Mouse (Mus musculus) heart, embryonic 14.5 days (tissue): ENCODE data around the gene Hfe. TPM values are rescaled to one million over a fixed set of nuclear protein-coding genes. Genes with fewer than 3 reads are reported as not detected.
"Not testable (repeated sequence)": the region's sequence is repeated elsewhere in the genome, so short reads cannot be mapped to it uniquely, and the experiment has no call there.

Source experiments
- ATAC-seq: fragments of 200-750 bp; cut with Nextera tagmentation; 2 replicates; pipeline ENCODE4 v1.8.0; 2017; ENCODE audit warnings: low read depth, moderate TSS enrichment; ENCODE audit not compliant: insufficient number of reproducible peaks, insufficient read depth, low FRiP score
- H3K27ac ChIP-seq, 2 experiments: fragments of 200-500 bp in 1 of 2; fragments of 300-500 bp in 1 of 2; sonication (generic) in 1 of 2; replicated peaks in 1 of 2; 2 replicates each; pipeline ENCODE4 v1.5.1; 2012 to 2014; ENCODE audit warnings: low read depth in 2 of 2, low read length in 2 of 2, control low read depth in 1 of 2, mild to moderate bottlenecking in 1 of 2, mixed read lengths in 1 of 2; ENCODE audit not compliant: control insufficient read depth in 1 of 2, insufficient read depth in 1 of 2
- H3K27me3 ChIP-seq: fragments of 300-500 bp; sonication (generic); 2 replicates; pipeline ENCODE4 v1.6.1; 2014; ENCODE audit warnings: mild to moderate bottlenecking, low read length, control low read depth; ENCODE audit not compliant: control insufficient read depth, insufficient read depth
- H3K36me3 ChIP-seq: fragments of 300-500 bp; sonication (generic); 2 replicates; pipeline ENCODE4 v1.6.1; 2014; ENCODE audit warnings: mild to moderate bottlenecking, control low read depth, low read length, mixed read lengths; ENCODE audit not compliant: control insufficient read depth, insufficient read depth
- H3K4me1 ChIP-seq, 2 experiments: fragments of 200-500 bp in 1 of 2; fragments of 300-500 bp in 1 of 2; sonication (generic) in 1 of 2; 2 replicates each; pipeline ENCODE4 v1.6.1; 2012 to 2014; ENCODE audit warnings: low read length in 2 of 2, control low read depth in 1 of 2, mixed read lengths in 1 of 2; ENCODE audit not compliant: control insufficient read depth in 2 of 2, insufficient read depth in 2 of 2
- H3K4me2 ChIP-seq: fragments of 300-500 bp; sonication (generic); 2 replicates; pipeline ENCODE4 v1.6.1; 2014; ENCODE audit warnings: mild to moderate bottlenecking, low read length
- H3K4me3 ChIP-seq, 2 experiments: fragments of 200-500 bp in 1 of 2; fragments of 300-500 bp in 1 of 2; sonication (generic) in 1 of 2; 2 replicates each; pipeline ENCODE4 v1.5.1; 2012 to 2014; ENCODE audit warnings: low read length in 2 of 2, mild to moderate bottlenecking in 2 of 2, control low read depth in 1 of 2, low read depth in 1 of 2, moderate library complexity in 1 of 2; ENCODE audit not compliant: control insufficient read depth in 1 of 2, insufficient read depth in 1 of 2
- H3K9ac ChIP-seq: fragments of 300-500 bp; sonication (generic); 2 replicates; pipeline ENCODE4 v1.6.1; 2014; ENCODE audit warnings: mild to moderate bottlenecking, low read length
- H3K9me3 ChIP-seq: fragments of 300-500 bp; sonication (generic); 2 replicates; pipeline ENCODE4 v1.6.1; 2016; ENCODE audit warnings: low read length, control low read depth; ENCODE audit not compliant: control insufficient read depth
- WGBS: fragments of 180-500 bp; shearing (Covaris S2); extraction: QIAGEN DNeasy Blood & Tissue Kit; methylation state at CpG from one replicate; pipeline ENCODE4 v1.1.7; 2014; 5-methylcytosine and 5-hydroxymethylcytosine counted together
- polyA plus RNA-seq: library from polyadenylated mRNA; unstranded; fragments of >200 nt; fragmentation: Nextera tagmentation; extraction: Ambion mirVana; gene quantifications from 2 replicates; pipeline ENCODE4 v1.2.1, GENCODE M21; 2014

Gene Hfe
- polyA plus RNA-seq, 1 experiment from 2014 or later, result 13.0 TPM

GRCm38 (mm10) chr13:23747892-23748288, 37.2 kb upstream of the Hfe start:
- peak overlapping the region; percentile 67 for H3K9ac ChIP-seq
- WGBS, result 8% methylated on average over 4 of the region's 4 CpGs
- no peaks in the 10 kb centered on the region for H3K27me3 ChIP-seq
- H3K4me1 ChIP-seq, result peaks cover 0 to 27% of the 10 kb centered on the region in 2 experiments; a peak in 2 of 4 replicates
- H3K4me3 ChIP-seq, result no peak overlapping the region; a peak in 1 of 4 replicates
- no peaks in the 10 kb centered on the region for H3K36me3 ChIP-seq
- no peak for ATAC-seq
- no peaks in the 10 kb centered on the region for H3K9me3 ChIP-seq
- H3K4me2 ChIP-seq, result peak overlapping the region; percentile 77
- peak overlapping the region; percentile 49 to 99; a peak in 3 of 4 replicates for H3K27ac ChIP-seq

- Histone ChIP-seq H3K9ac (peak overlapping the region; percentile 67), H3K27me3 (no peaks in the 10 kb centered on the region), H3K36me3 (no peaks in the 10 kb centered on the region), H3K27ac (peak overlapping the region; percentile 92 to 99), H3K4me2 (peak overlapping the region; percentile 77), H3K4me1 (peaks cover 0 to 24% of the 10 kb centered on the region in 2 experiments; a peak in 2 of 4 replicates), H3K9me3 (no peaks in the 10 kb centered on the region), H3K4me3 (peak overlapping the region; percentile 32 to 38)
- ATAC-seq, result no peak
- WGBS, result 7% methylated on average over 11 of the region's 13 CpGs
These were observed 36.6 kb upstream of the Hfe start for GRCm38 (mm10) chr13:23747081-23747891.

GRCm38 (mm10) chr13:23746201-23747080, 35.8 kb upstream of the Hfe start, which contains the start of gene Hist1h2bb:
Hist1h2bb (plus strand) TSS chr13:23746734.
- peak; percentile 87 for ATAC-seq
- H3K9me3 ChIP-seq, H3K27me3 ChIP-seq, H3K36me3 ChIP-seq: not testable (repeated sequence)
- Histone ChIP-seq H3K9ac (peak within 1 kb of the TSS; percentile 81), H3K4me3 (peak within 1 kb of the TSS; percentile 38 to 60), H3K4me2 (peak within 1 kb of the TSS; percentile 77), H3K27ac (peak within 1 kb of the TSS; percentile 99 to 100), H3K4me1 (peaks cover 0 to 25% of the 10 kb centered on the region in 2 experiments; a peak in 2 of 4 replicates)
- under 1% methylated on average over 39 of the region's 58 CpGs for WGBS

- Histone ChIP-seq H3K9ac (peak within 1 kb of the TSS; percentile 81), H3K27me3 (no peaks in the 10 kb centered on the region), H3K4me2 (peak within 1 kb of the TSS; percentile 77), H3K4me3 (peak within 1 kb of the TSS; percentile 38 to 60), H3K27ac (peak within 1 kb of the TSS; percentile 99 to 100), H3K4me1 (peaks cover 0 to 29% of the 10 kb centered on the region in 2 experiments; a peak in 2 of 4 replicates), H3K9me3 (no peaks in the 10 kb centered on the region), H3K36me3 (no peaks in the 10 kb centered on the region)
- no peak for ATAC-seq
- WGBS, result 1% methylated on average over 23 of the region's 28 CpGs
These were observed 34.9 kb upstream of the Hfe start, which contains the start of gene Hist1h3c for GRCm38 (mm10) chr13:23745381-23746161. Hist1h3c (minus strand) TSS chr13:23745602.

- Histone ChIP-seq H3K4me1 (peaks cover 0 to 32% of the 10 kb centered on the region in 2 experiments; a peak in 2 of 4 replicates), H3K4me3 (peak overlapping the region; percentile 38 to 51), H3K27ac (peak overlapping the region; percentile 70 to 99), H3K27me3 (no peaks in the 10 kb centered on the region), H3K4me2 (peak overlapping the region; percentile 77), H3K9me3 (no peaks in the 10 kb centered on the region), H3K9ac (peak overlapping the region; percentile 74), H3K36me3 (no peaks in the 10 kb centered on the region)
- no peak for ATAC-seq
- 2% methylated on average over 13 of the region's 36 CpGs for WGBS
These were observed 34.0 kb upstream of the Hfe start for GRCm38 (mm10) chr13:23744421-23745380.

GRCm38 (mm10) chr13:23743963-23744362, 33.3 kb upstream of the Hfe start:
- 48% methylated on average over 4 of the region's 4 CpGs for WGBS
- Histone ChIP-seq H3K9me3 (no peaks in the 10 kb centered on the region), H3K9ac (peak overlapping the region; percentile 74), H3K4me1 (peaks cover 0 to 32% of the 10 kb centered on the region in 2 experiments; a peak in 2 of 4 replicates), H3K27ac (peak overlapping the region in 1 of 2 experiments; percentile 99; a peak in 1 of 4 replicates), H3K36me3 (no peaks in the 10 kb centered on the region), H3K4me2 (peak overlapping the region; percentile 77), H3K27me3 (no peaks in the 10 kb centered on the region), H3K4me3 (peak overlapping the region in 1 of 2 experiments; percentile 38; a peak in 2 of 4 replicates)
- no peak for ATAC-seq
